Mouse (Mus musculus): ENCODE data around the gene Coro2b. TPM values are rescaled to one million over a fixed set of nuclear protein-coding genes. Genes with fewer than 3 reads are reported as not detected.

The Coro2b gene
- polyA plus RNA-seq, 2 experiments, result 10.3 to 20.8 TPM

GRCm38 (mm10) chr9:62421027-62421426, 115.8 kb downstream of the Coro2b start:
- Histone ChIP-seq H3K9ac (ENCODE audit: low read depth, low read length, severe bottlenecking) (peak overlapping the region; percentile 43), H3K27ac (replicated peaks; ENCODE audit: low read depth, low read length) (no peak overlapping the region), H3K27me3 (ENCODE audit: control insufficient read depth, insufficient read depth, low read length) (no peaks in the 10 kb centered on the region), H3K9me3 (ENCODE audit: control insufficient read depth, low read length) (0 out of 2 replicates have a peak, but pooled peaks cover 4% of the 10 kb centered on the region), H3K36me3 (ENCODE audit: control insufficient read depth, insufficient read depth, low read length) (peaks cover 3% of the 10 kb centered on the region; the same call in 1 of the 2 replicates), H3K4me3 (replicated peaks; ENCODE audit: low read length) (peak overlapping the region; percentile 25), H3K4me2 (replicated peaks; ENCODE audit: low read depth, low read length, severe bottlenecking) (peak overlapping the region; percentile 49), H3K4me1 (ENCODE audit: control insufficient read depth, insufficient read depth, low read length) (peaks cover 6% of the 10 kb centered on the region; the same call in 1 of the 2 replicates)
- peak; percentile 83 for DNase-seq (ENCODE audit: low spot score)
- WGBS, result 3% methylated on average over 13 of the region's 13 CpGs
- peak; percentile 76 for ATAC-seq (ENCODE audit: low FRiP score, low read depth)
- no peak for TF ChIP-seq POLR2A (IDR thresholded peaks at IDR 0.05; ENCODE audit: borderline replicate concordance, extremely low read depth, insufficient read depth, insufficient read length)

- Histone ChIP-seq H3K27me3 (ENCODE audit: control insufficient read depth, insufficient read depth, low read length) (no peaks in the 10 kb centered on the region), H3K36me3 (ENCODE audit: control insufficient read depth, insufficient read depth, low read length) (peaks cover 3% of the 10 kb centered on the region; the same call in 1 of the 2 replicates), H3K4me2 (replicated peaks; ENCODE audit: low read depth, low read length, severe bottlenecking) (peak overlapping the region; percentile 49; the same call in 1 of the 2 replicates), H3K9me3 (ENCODE audit: control insufficient read depth, low read length) (0 out of 2 replicates have a peak, but pooled peaks cover 4% of the 10 kb centered on the region), H3K27ac (replicated peaks; ENCODE audit: low read depth, low read length) (no peak overlapping the region), H3K9ac (ENCODE audit: low read depth, low read length, severe bottlenecking) (peak overlapping the region; percentile 43; the same call in 1 of the 2 replicates), H3K4me1 (ENCODE audit: control insufficient read depth, insufficient read depth, low read length) (peaks cover 6% of the 10 kb centered on the region), H3K4me3 (replicated peaks; ENCODE audit: low read length) (peak overlapping the region; percentile 25; the same call in 1 of the 2 replicates)
- whole genome bisulfite sequencing, result 58% methylated on average over 10 of the region's 10 CpGs
- no peak for TF ChIP-seq POLR2A (IDR thresholded peaks at IDR 0.05; ENCODE audit: borderline replicate concordance, extremely low read depth, insufficient read depth, insufficient read length)
- DNase-seq (ENCODE audit: low spot score) (no peak), ATAC-seq (ENCODE audit: low FRiP score, low read depth) (no peak)
Measured at GRCm38 (mm10) chr9:62420261-62420917, 116.5 kb downstream of the Coro2b start.

- no peaks in the 10 kb centered on the region for H3K27me3 ChIP-seq (ENCODE audit: control insufficient read depth, insufficient read depth, low read length)
- H3K4me2 ChIP-seq (replicated peaks; ENCODE audit: low read depth, low read length, severe bottlenecking), result no peak overlapping the region
- no peak for DNase-seq (ENCODE audit: low spot score)
- H3K36me3 ChIP-seq (ENCODE audit: control insufficient read depth, insufficient read depth, low read length), result no peaks in the 10 kb centered on the region
- H3K4me3 ChIP-seq (replicated peaks; ENCODE audit: low read length), result no peak overlapping the region
- peaks cover 11% of the 10 kb centered on the region for H3K4me1 ChIP-seq (ENCODE audit: control insufficient read depth, insufficient read depth, low read length)
- no peak for TF ChIP-seq POLR2A (IDR thresholded peaks at IDR 0.05; ENCODE audit: borderline replicate concordance, extremely low read depth, insufficient read depth, insufficient read length)
- no peak overlapping the region for H3K9ac ChIP-seq (ENCODE audit: low read depth, low read length, severe bottlenecking)
- ATAC-seq (ENCODE audit: low FRiP score, low read depth), result no peak
- 0 out of 2 replicates have a peak, but pooled peaks cover 4% of the 10 kb centered on the region for H3K9me3 ChIP-seq (ENCODE audit: control insufficient read depth, low read length)
- 64% methylated on average over 5 of the region's 5 CpGs for WGBS
- no peak overlapping the region for H3K27ac ChIP-seq (replicated peaks; ENCODE audit: low read depth, low read length)
Measured at GRCm38 (mm10) chr9:62418742-62419141, 118.1 kb downstream of the Coro2b start.

GRCm38 (mm10) chr9:62407357-62408146, 129.3 kb downstream of the Coro2b start:
- Histone ChIP-seq H3K9me3 (ENCODE audit: control insufficient read depth, low read length) (no peaks in the 10 kb centered on the region), H3K4me3 (replicated peaks; ENCODE audit: low read length) (no peak overlapping the region), H3K36me3 (ENCODE audit: control insufficient read depth, insufficient read depth, low read length) (no peaks in the 10 kb centered on the region), H3K4me2 (replicated peaks; ENCODE audit: low read depth, low read length, severe bottlenecking) (no peak overlapping the region), H3K27me3 (ENCODE audit: control insufficient read depth, insufficient read depth, low read length) (no peaks in the 10 kb centered on the region), H3K4me1 (ENCODE audit: control insufficient read depth, insufficient read depth, low read length) (no peaks in the 10 kb centered on the region), H3K27ac (replicated peaks; ENCODE audit: low read depth, low read length) (no peak overlapping the region), H3K9ac (ENCODE audit: low read depth, low read length, severe bottlenecking) (no peak overlapping the region)
- WGBS, result 82% methylated on average over 5 of the region's 5 CpGs
- DNase-seq (ENCODE audit: low spot score), result no peak
- no peak for TF ChIP-seq POLR2A (IDR thresholded peaks at IDR 0.05; ENCODE audit: borderline replicate concordance, extremely low read depth, insufficient read depth, insufficient read length)
- no peak for ATAC-seq (ENCODE audit: low FRiP score, low read depth)

- no peak overlapping the region for H3K4me2 ChIP-seq (replicated peaks; ENCODE audit: low read depth, low read length, severe bottlenecking)
- H3K9me3 ChIP-seq (ENCODE audit: control insufficient read depth, low read length), result no peaks in the 10 kb centered on the region
- TF ChIP-seq POLR2A (IDR thresholded peaks at IDR 0.05; ENCODE audit: borderline replicate concordance, extremely low read depth, insufficient read depth, insufficient read length), result no peak
- no peaks in the 10 kb centered on the region for H3K36me3 ChIP-seq (ENCODE audit: control insufficient read depth, insufficient read depth, low read length)
- no peaks in the 10 kb centered on the region for H3K27me3 ChIP-seq (ENCODE audit: control insufficient read depth, insufficient read depth, low read length)
- no peaks in the 10 kb centered on the region for H3K4me1 ChIP-seq (ENCODE audit: control insufficient read depth, insufficient read depth, low read length)
- no peak overlapping the region for H3K27ac ChIP-seq (replicated peaks; ENCODE audit: low read depth, low read length)
- H3K9ac ChIP-seq (ENCODE audit: low read depth, low read length, severe bottlenecking), result no peak overlapping the region
- DNase-seq (ENCODE audit: low spot score) (no peak), ATAC-seq (ENCODE audit: low FRiP score, low read depth) (no peak)
- WGBS, result 82% methylated on average over 7 of the region's 7 CpGs
- H3K4me3 ChIP-seq (replicated peaks; ENCODE audit: low read length), result no peak overlapping the region
Measured at GRCm38 (mm10) chr9:62406423-62407013, 130.3 kb downstream of the Coro2b start.

Data from limb, embryonic 14.5 days (tissue).